Mouse (Mus musculus): ENCODE measurements at regions not wholly inside any gene's neighbourhood (a gene's known extent, or its start where the extent isn't known, plus 50 kb on each side); places are given as distances from the start of the nearest gene placed in this dataset.

DNA sequence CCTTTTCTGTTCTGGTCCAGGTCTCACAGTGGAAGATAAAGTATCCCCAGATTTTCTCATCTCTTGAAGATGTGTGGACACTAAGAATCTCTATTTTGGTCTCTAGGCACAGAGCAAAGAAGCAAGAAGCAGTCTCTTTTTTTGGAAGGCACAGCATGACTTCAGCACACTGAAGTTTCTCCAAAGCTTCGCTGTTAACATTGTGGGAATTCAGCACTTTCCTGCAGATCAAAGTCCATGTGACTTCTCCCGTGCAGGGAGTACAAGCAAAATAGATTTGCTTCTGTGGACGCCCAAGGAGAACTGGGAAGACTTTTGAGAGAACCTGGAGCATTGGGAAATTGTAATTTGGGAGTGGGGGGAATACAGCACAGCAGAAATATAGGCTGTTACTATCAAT, 56.4 kb upstream of the Mycbp2 start:
- no peak for TF ChIP-seq EP300 (IDR thresholded peaks at IDR 0.05)
- TF ChIP-seq CTCF (IDR thresholded peaks at IDR 0.05), result no peak

Data from lung, postnatal 0 days (tissue).